Mouse (Mus musculus): ENCODE data around the gene Vapb. TPM values are rescaled to one million over a fixed set of nuclear protein-coding genes. Genes with fewer than 3 reads are reported as not detected.

Gene Vapb
- total and polyA plus RNA-seq, 3 experiments, result 29.1 to 483 (median 46.5) TPM

GRCm38 (mm10) chr2:173748961-173749659, 11.8 kb downstream of the Vapb start (continued):
- TF ChIP-seq SMC3 (IDR thresholded peaks at IDR 0.05; ENCODE audit: low read depth, low read length), result no peak
- no peak for TF ChIP-seq CTCF (IDR thresholded peaks at IDR 0.05 in 2 of 3, conservative IDR thresholded peaks at IDR 0.05 in 1 of 3; ENCODE audit: control insufficient read depth in 1 of 3, insufficient read depth in 1 of 3, low read depth in 2 of 3, low read length in 3 of 3, poor library complexity in 1 of 3, severe bottlenecking in 1 of 3)

- H3K4me3 ChIP-seq (ENCODE audit: control insufficient read depth in 1 of 2, insufficient read depth in 1 of 2, low read depth in 2 of 2, low read length in 2 of 2), result no peak overlapping the region
- no peak for DNase-seq (ENCODE audit: low read depth, low spot score)
- no peak for TF ChIP-seq CHD2 (IDR thresholded peaks at IDR 0.05; ENCODE audit: low read length)
- no peak for TF ChIP-seq MAX (IDR thresholded peaks at IDR 0.05; ENCODE audit: low read length)
- TF ChIP-seq ZMIZ1 (IDR thresholded peaks at IDR 0.05; ENCODE audit: low read depth, low read length), result no peak
- TF ChIP-seq ZKSCAN1 (IDR thresholded peaks at IDR 0.05; ENCODE audit: low read depth, low read length), result no peak
- TF ChIP-seq MAZ (IDR thresholded peaks at IDR 0.05; ENCODE audit: low read depth, low read length), result no peak
- no peak for TF ChIP-seq ZNF384 (IDR thresholded peaks at IDR 0.05; ENCODE audit: low read depth, low read length)
- TF ChIP-seq CTCF (IDR thresholded peaks at IDR 0.05 in 2 of 3, conservative IDR thresholded peaks at IDR 0.05 in 1 of 3; ENCODE audit: control insufficient read depth in 1 of 3, insufficient read depth in 1 of 3, low read depth in 2 of 3, low read length in 3 of 3, poor library complexity in 1 of 3, severe bottlenecking in 1 of 3), result no peak
- TF ChIP-seq MEF2A (IDR thresholded peaks at IDR 0.05; ENCODE audit: extremely low read depth, insufficient replicate concordance, low read depth, low read length, poor library complexity, severe bottlenecking), result no peak
- no peak for TF ChIP-seq RAD21 (IDR thresholded peaks at IDR 0.05; ENCODE audit: low read depth, low read length)
- H3K36me3 ChIP-seq (ENCODE audit: control insufficient read depth in 1 of 2, insufficient read depth in 2 of 2, low read length in 2 of 2), result no peaks in the 10 kb centered on the region; a peak in 1 of 4 replicates
- no peak overlapping the region for H3K9ac ChIP-seq (ENCODE audit: control insufficient read depth, low read depth, low read length, poor library complexity, severe bottlenecking)
- H3K27me3 ChIP-seq (ENCODE audit: control insufficient read depth in 1 of 2, insufficient read depth in 2 of 2, low read length in 2 of 2), result no peaks in the 10 kb centered on the region
- no peaks in the 10 kb centered on the region for H3K4me1 ChIP-seq (ENCODE audit: control insufficient read depth in 1 of 2, insufficient read depth in 2 of 2, low read length in 2 of 2)
- no peaks in the 10 kb centered on the region for H3K9me3 ChIP-seq (replicated peaks; ENCODE audit: insufficient read depth, low read length)
- H3K27ac ChIP-seq (ENCODE audit: control insufficient read depth, low read depth, low read length), result no peak overlapping the region
- H3K79me2 ChIP-seq (ENCODE audit: control insufficient read depth, insufficient read depth, low read length, poor library complexity), result peaks cover 15% of the 10 kb centered on the region
These were observed 18.3 kb downstream of the Vapb start for GRCm38 (mm10) chr2:173755433-173756144.

DNA sequence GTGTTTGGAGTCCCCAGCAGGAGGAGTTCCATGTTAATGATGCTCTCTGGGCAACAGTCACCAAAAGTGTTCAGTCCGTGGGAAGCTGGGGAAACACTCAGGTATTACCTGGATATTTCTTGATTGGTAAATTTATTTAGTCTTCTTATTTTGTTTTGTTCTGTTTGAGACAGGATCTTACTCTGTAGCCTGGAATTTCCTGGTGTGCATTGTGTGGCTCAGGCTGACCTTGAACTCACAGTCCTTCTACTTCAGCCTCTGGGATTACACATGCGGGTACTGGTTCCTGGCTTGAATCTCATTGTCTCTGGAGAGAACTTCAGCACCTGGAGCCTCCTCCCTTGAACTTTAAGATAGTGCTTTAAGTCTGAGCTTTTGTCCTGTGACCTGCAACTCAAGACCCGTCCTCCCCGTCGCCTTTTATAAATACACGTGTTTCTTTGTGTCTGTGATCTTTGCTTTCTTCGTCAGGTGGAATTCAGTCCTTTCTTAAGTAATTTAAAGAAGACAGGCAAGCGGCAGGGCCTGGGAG, 20.4 kb downstream of the Vapb start:
- H3K27ac ChIP-seq (ENCODE audit: control insufficient read depth, low read depth, low read length), result no peak overlapping the region
- H3K4me3 ChIP-seq (ENCODE audit: control insufficient read depth in 1 of 2, insufficient read depth in 1 of 2, low read depth in 2 of 2, low read length in 2 of 2), result no peak overlapping the region
- H3K4me1 ChIP-seq (ENCODE audit: control insufficient read depth in 1 of 2, insufficient read depth in 2 of 2, low read length in 2 of 2), result no peaks in the 10 kb centered on the region
- DNase-seq (ENCODE audit: low read depth, low spot score), result no peak
- TF ChIP-seq TAL1 (IDR thresholded peaks at IDR 0.05; ENCODE audit: low read length), result no peak
- no peak for TF ChIP-seq POLR2A (IDR thresholded peaks at IDR 0.05; ENCODE audit: control insufficient read depth in 1 of 2, insufficient read depth in 1 of 2, low read depth in 1 of 2, low read length in 2 of 2, poor library complexity in 1 of 2)
- TF ChIP-seq POLR2AphosphoS2 (IDR thresholded peaks at IDR 0.05; ENCODE audit: low read length), result no peak
- TF ChIP-seq MYC (IDR thresholded peaks at IDR 0.05; ENCODE audit: low read depth, low read length), result no peak
- no peak for TF ChIP-seq RCOR1 (IDR thresholded peaks at IDR 0.05; ENCODE audit: low read depth, low read length)
- no peak for TF ChIP-seq USF1 (IDR thresholded peaks at IDR 0.05; ENCODE audit: low read depth, low read length)
- TF ChIP-seq TCF12 (IDR thresholded peaks at IDR 0.05; ENCODE audit: low read depth, low read length), result no peak
- TF ChIP-seq ETS1 (IDR thresholded peaks at IDR 0.05; ENCODE audit: low read depth, low read length), result no peak
- TF ChIP-seq ZNF384 (IDR thresholded peaks at IDR 0.05; ENCODE audit: low read depth, low read length), result no peak
- TF ChIP-seq NRF1 (IDR thresholded peaks at IDR 0.05; ENCODE audit: insufficient read depth, low read depth, low read length, poor library complexity, severe bottlenecking), result no peak
- TF ChIP-seq ZC3H11A (IDR thresholded peaks at IDR 0.05; ENCODE audit: low read depth, low read length), result no peak
- TF ChIP-seq E2F4 (IDR thresholded peaks at IDR 0.05; ENCODE audit: borderline replicate concordance, low read depth, low read length), result no peak
- TF ChIP-seq EP300 (IDR thresholded peaks at IDR 0.05; ENCODE audit: low read depth in 1 of 2, low read length in 2 of 2), result no peak
- TF ChIP-seq MXI1 (IDR thresholded peaks at IDR 0.05; ENCODE audit: low read depth, low read length), result no peak
- TF ChIP-seq MYB (IDR thresholded peaks at IDR 0.05; ENCODE audit: low read depth, low read length), result no peak
- H3K27me3 ChIP-seq (ENCODE audit: control insufficient read depth in 1 of 2, insufficient read depth in 2 of 2, low read length in 2 of 2), result no peaks in the 10 kb centered on the region
- no peak overlapping the region for H3K9ac ChIP-seq (ENCODE audit: control insufficient read depth, low read depth, low read length, poor library complexity, severe bottlenecking)
- no peaks in the 10 kb centered on the region for H3K9me3 ChIP-seq (replicated peaks; ENCODE audit: insufficient read depth, low read length)
- H3K36me3 ChIP-seq (ENCODE audit: control insufficient read depth in 1 of 2, insufficient read depth in 2 of 2, low read length in 2 of 2), result no peaks in the 10 kb centered on the region; a peak in 1 of 4 replicates
- peaks cover 19% of the 10 kb centered on the region for H3K79me2 ChIP-seq (ENCODE audit: control insufficient read depth, insufficient read depth, low read length, poor library complexity)

Measured in MEL (cell line).